Mouse (Mus musculus): Measurements from ENCODE around the gene Rtn1. TPM values are rescaled to one million over a fixed set of nuclear protein-coding genes. Genes with fewer than 3 reads are reported as not detected.

Gene Rtn1
- polyA plus RNA-seq, 1 experiment from 2014 or later = 2,513 TPM

- Histone ChIP-seq H3K4me2 (ENCODE audit: low read length) (no peak overlapping the region), H3K27ac (ENCODE audit: low read length) (no peak overlapping the region), H3K36me3 (ENCODE audit: control insufficient read depth, insufficient read depth) (no peaks in the 10 kb centered on the region), H3K4me3 (replicated peaks; ENCODE audit: low read length) (no peak overlapping the region), H3K9me3 (ENCODE audit: control insufficient read depth, low read length) (no peaks in the 10 kb centered on the region), H3K9ac (replicated peaks; ENCODE audit: low read depth, low read length) (no peak overlapping the region), H3K27me3 (replicated peaks; ENCODE audit: control insufficient read depth, insufficient read depth, low read length) (no peaks in the 10 kb centered on the region), H3K4me1 (replicated peaks; ENCODE audit: control insufficient read depth, insufficient read depth, low read length) (peaks cover 17% of the 10 kb centered on the region)
- ATAC-seq = no peak
- WGBS = 75% methylated on average over 8 of the region's 8 CpGs
Observed at GRCm38 (mm10) chr12:72308506-72308905, 100.3 kb downstream of the Rtn1 start.

GRCm38 (mm10) chr12:72306281-72306680 is 102.6 kb downstream of the Rtn1 start:
- Histone ChIP-seq H3K9ac (replicated peaks; ENCODE audit: low read depth, low read length) (no peak overlapping the region), H3K4me1 (replicated peaks; ENCODE audit: control insufficient read depth, insufficient read depth, low read length) (peaks cover 17% of the 10 kb centered on the region), H3K36me3 (ENCODE audit: control insufficient read depth, insufficient read depth) (no peaks in the 10 kb centered on the region), H3K4me3 (replicated peaks; ENCODE audit: low read length) (no peak overlapping the region), H3K27ac (ENCODE audit: low read length) (no peak overlapping the region), H3K4me2 (ENCODE audit: low read length) (no peak overlapping the region), H3K9me3 (ENCODE audit: control insufficient read depth, low read length) (no peaks in the 10 kb centered on the region), H3K27me3 (replicated peaks; ENCODE audit: control insufficient read depth, insufficient read depth, low read length) (no peaks in the 10 kb centered on the region)
- no peak for ATAC-seq
- WGBS = 92% methylated on average over 11 of the region's 11 CpGs

- Histone ChIP-seq H3K9me3 (ENCODE audit: control insufficient read depth, low read length) (no peaks in the 10 kb centered on the region), H3K36me3 (ENCODE audit: control insufficient read depth, insufficient read depth) (no peaks in the 10 kb centered on the region), H3K4me3 (replicated peaks; ENCODE audit: low read length) (no peak overlapping the region), H3K4me2 (ENCODE audit: low read length) (no peak overlapping the region; the same call in 1 of the 2 replicates), H3K27ac (ENCODE audit: low read length) (no peak overlapping the region), H3K9ac (replicated peaks; ENCODE audit: low read depth, low read length) (no peak overlapping the region), H3K4me1 (replicated peaks; ENCODE audit: control insufficient read depth, insufficient read depth, low read length) (peaks cover 17% of the 10 kb centered on the region), H3K27me3 (replicated peaks; ENCODE audit: control insufficient read depth, insufficient read depth, low read length) (no peaks in the 10 kb centered on the region)
- WGBS = 70% methylated on average over 5 of the region's 5 CpGs
- ATAC-seq = no peak; the same call in 1 of the 2 replicates
Observed at GRCm38 (mm10) chr12:72305421-72305820, 103.4 kb downstream of the Rtn1 start.

GRCm38 (mm10) chr12:72304985-72305384 is 103.9 kb downstream of the Rtn1 start:
- Histone ChIP-seq H3K4me2 (ENCODE audit: low read length) (no peak overlapping the region; the same call in 1 of the 2 replicates), H3K4me3 (replicated peaks; ENCODE audit: low read length) (no peak overlapping the region), H3K9me3 (ENCODE audit: control insufficient read depth, low read length) (no peaks in the 10 kb centered on the region), H3K27me3 (replicated peaks; ENCODE audit: control insufficient read depth, insufficient read depth, low read length) (no peaks in the 10 kb centered on the region), H3K4me1 (replicated peaks; ENCODE audit: control insufficient read depth, insufficient read depth, low read length) (peaks cover 17% of the 10 kb centered on the region), H3K9ac (replicated peaks; ENCODE audit: low read depth, low read length) (no peak overlapping the region), H3K27ac (ENCODE audit: low read length) (no peak overlapping the region), H3K36me3 (ENCODE audit: control insufficient read depth, insufficient read depth) (no peaks in the 10 kb centered on the region)
- ATAC-seq = peak; percentile 62
- 19% methylated on average over 5 of the region's 5 CpGs for WGBS

GRCm38 (mm10) chr12:72304347-72304688 is 104.5 kb downstream of the Rtn1 start:
- H3K27ac ChIP-seq (ENCODE audit: low read length) = peak overlapping the region; percentile 26; the same call in 1 of the 2 replicates
- WGBS = 26% methylated on average over 5 of the region's 5 CpGs

GRCm38 (mm10) chr12:72303624-72304346 is 105.1 kb downstream of the Rtn1 start:
- 76% methylated on average over 37 of the region's 37 CpGs for WGBS
- Histone ChIP-seq H3K4me3 (replicated peaks; ENCODE audit: low read length) (no peak overlapping the region), H3K4me2 (ENCODE audit: low read length) (no peak overlapping the region), H3K4me1 (replicated peaks; ENCODE audit: control insufficient read depth, insufficient read depth, low read length) (peaks cover 17% of the 10 kb centered on the region), H3K9ac (replicated peaks; ENCODE audit: low read depth, low read length) (no peak overlapping the region), H3K36me3 (ENCODE audit: control insufficient read depth, insufficient read depth) (no peaks in the 10 kb centered on the region), H3K9me3 (ENCODE audit: control insufficient read depth, low read length) (no peaks in the 10 kb centered on the region), H3K27me3 (replicated peaks; ENCODE audit: control insufficient read depth, insufficient read depth, low read length) (no peaks in the 10 kb centered on the region), H3K27ac (ENCODE audit: low read length) (no peak overlapping the region)
- ATAC-seq = 0 out of 2 replicates have a peak, but pooled peaks have one; percentile 18

More at GRCm38 (mm10) chr12:72304347-72304688, 104.5 kb downstream of the Rtn1 start:
- no peaks in the 10 kb centered on the region for H3K27me3 ChIP-seq (replicated peaks; ENCODE audit: control insufficient read depth, insufficient read depth, low read length)
- peak; percentile 67 for ATAC-seq
- H3K4me2 ChIP-seq (ENCODE audit: low read length) = no peak overlapping the region
- no peak overlapping the region for H3K4me3 ChIP-seq (replicated peaks; ENCODE audit: low read length)
- H3K9me3 ChIP-seq (ENCODE audit: control insufficient read depth, low read length) = no peaks in the 10 kb centered on the region
- no peaks in the 10 kb centered on the region for H3K36me3 ChIP-seq (ENCODE audit: control insufficient read depth, insufficient read depth)
- no peak overlapping the region for H3K9ac ChIP-seq (replicated peaks; ENCODE audit: low read depth, low read length)
- H3K4me1 ChIP-seq (replicated peaks; ENCODE audit: control insufficient read depth, insufficient read depth, low read length) = peaks cover 17% of the 10 kb centered on the region

GRCm38 (mm10) chr12:72301431-72301830 is 107.4 kb downstream of the Rtn1 start:
- no peak overlapping the region for H3K9ac ChIP-seq (replicated peaks; ENCODE audit: low read depth, low read length)
- H3K4me1 ChIP-seq (replicated peaks; ENCODE audit: control insufficient read depth, insufficient read depth, low read length) = peaks cover 17% of the 10 kb centered on the region
- H3K27ac ChIP-seq (ENCODE audit: low read length) = no peak overlapping the region
- H3K4me3 ChIP-seq (replicated peaks; ENCODE audit: low read length) = no peak overlapping the region
- no peaks in the 10 kb centered on the region for H3K27me3 ChIP-seq (replicated peaks; ENCODE audit: control insufficient read depth, insufficient read depth, low read length)
- 51% methylated on average over 8 of the region's 8 CpGs for WGBS
- no peaks in the 10 kb centered on the region for H3K9me3 ChIP-seq (ENCODE audit: control insufficient read depth, low read length)
- H3K36me3 ChIP-seq (ENCODE audit: control insufficient read depth, insufficient read depth) = no peaks in the 10 kb centered on the region
- H3K4me2 ChIP-seq (ENCODE audit: low read length) = no peak overlapping the region
- no peak for ATAC-seq

- Histone ChIP-seq H3K36me3 (ENCODE audit: control insufficient read depth, insufficient read depth) (no peaks in the 10 kb centered on the region), H3K9ac (replicated peaks; ENCODE audit: low read depth, low read length) (no peak overlapping the region), H3K27ac (ENCODE audit: low read length) (no peak overlapping the region), H3K4me2 (ENCODE audit: low read length) (no peak overlapping the region), H3K9me3 (ENCODE audit: control insufficient read depth, low read length) (no peaks in the 10 kb centered on the region), H3K27me3 (replicated peaks; ENCODE audit: control insufficient read depth, insufficient read depth, low read length) (no peaks in the 10 kb centered on the region), H3K4me1 (replicated peaks; ENCODE audit: control insufficient read depth, insufficient read depth, low read length) (peaks cover 17% of the 10 kb centered on the region), H3K4me3 (replicated peaks; ENCODE audit: low read length) (no peak overlapping the region)
- no peak for ATAC-seq
- WGBS = 71% methylated on average over 8 of the region's 8 CpGs
Observed at GRCm38 (mm10) chr12:72300971-72301370, 107.9 kb downstream of the Rtn1 start.

- ATAC-seq = no peak
- 67% methylated on average over 7 of the region's 7 CpGs for WGBS
- no peak overlapping the region for H3K27ac ChIP-seq (ENCODE audit: low read length)
Observed at GRCm38 (mm10) chr12:72298222-72298621, 110.6 kb downstream of the Rtn1 start.

More at GRCm38 (mm10) chr12:72298222-72298621, 110.6 kb downstream of the Rtn1 start:
- Histone ChIP-seq H3K4me3 (replicated peaks; ENCODE audit: low read length) (no peak overlapping the region), H3K9ac (replicated peaks; ENCODE audit: low read depth, low read length) (no peak overlapping the region), H3K4me1 (replicated peaks; ENCODE audit: control insufficient read depth, insufficient read depth, low read length) (no peaks in the 10 kb centered on the region), H3K4me2 (ENCODE audit: low read length) (no peak overlapping the region), H3K36me3 (ENCODE audit: control insufficient read depth, insufficient read depth) (no peaks in the 10 kb centered on the region), H3K9me3 (ENCODE audit: control insufficient read depth, low read length) (no peaks in the 10 kb centered on the region), H3K27me3 (replicated peaks; ENCODE audit: control insufficient read depth, insufficient read depth, low read length) (no peaks in the 10 kb centered on the region)
